Mouse (Mus musculus) B cell, adult 2 months (primary cell): ENCODE measurements around the gene Fgfr2.
"Not testable (repeated sequence)": the region's sequence is repeated elsewhere in the genome, so short reads cannot be mapped to it uniquely, and the experiment has no call there.

ENCODE experiments used
- DNase-seq, 2 experiments: peaks; one replicate each; pipeline ENCODE4 v3.0.0; 2022

Gene Fgfr2

DNA sequence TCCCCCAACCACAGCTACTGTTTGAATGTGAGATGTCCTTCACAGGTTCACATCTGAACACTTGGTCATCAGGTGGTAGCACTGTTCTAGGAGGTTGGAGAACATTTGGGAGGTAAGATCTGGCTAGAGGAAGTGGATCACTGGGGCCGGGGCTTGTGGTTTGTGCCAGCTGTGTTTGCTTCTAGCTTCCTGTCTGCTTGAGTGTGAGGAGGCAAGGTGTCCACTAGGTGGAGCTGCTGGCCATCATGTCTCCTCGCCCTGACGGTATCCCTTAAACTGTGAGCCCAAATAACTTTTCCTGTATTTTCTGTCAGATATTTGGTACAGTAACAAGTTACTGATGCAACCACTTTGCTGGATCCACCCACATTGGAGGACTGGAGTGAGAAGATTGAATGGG lies 1653.6 kb downstream of the Fgfr2 start:
- DNase-seq: peak; percentile 7 to 8

DNA sequence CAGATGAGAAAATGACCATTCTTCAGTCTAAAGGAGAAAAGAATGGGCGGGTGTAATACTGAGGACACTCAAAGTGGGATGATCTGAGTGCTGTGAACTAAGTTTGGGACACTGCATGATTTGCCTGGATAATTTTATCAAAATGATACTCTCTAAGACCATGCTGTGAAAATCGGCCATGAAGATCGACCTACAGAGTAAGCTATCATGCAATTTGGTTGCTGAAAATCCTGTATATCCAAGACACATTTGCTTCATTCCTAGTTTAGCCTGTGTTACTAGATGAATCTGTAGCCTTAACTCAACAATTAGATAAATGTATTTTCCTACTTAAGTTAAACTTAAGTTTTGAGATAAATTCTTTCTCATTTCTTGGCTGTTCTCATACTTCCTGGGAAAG lies 1655.8 kb downstream of the Fgfr2 start:
- no peak for DNase-seq

DNA sequence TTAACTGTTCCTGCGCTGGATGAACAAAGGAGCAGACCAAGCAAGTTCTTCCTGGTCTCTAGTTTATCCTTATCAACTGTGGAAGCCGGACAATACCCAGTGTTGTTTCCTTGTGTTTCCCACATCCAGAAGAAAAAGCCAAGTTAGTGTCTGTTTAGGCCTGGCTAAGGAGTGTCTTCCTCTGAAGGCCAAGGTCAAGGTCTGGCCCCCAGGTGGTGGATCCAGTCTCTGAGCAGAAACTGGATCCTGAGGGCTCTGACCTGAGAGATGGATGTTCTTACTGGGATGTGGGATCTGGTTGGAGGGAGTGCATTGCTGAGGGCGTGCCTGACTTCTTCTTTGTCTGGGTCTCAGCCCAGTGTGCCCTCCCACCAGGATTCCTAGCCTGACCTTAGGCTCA lies 1657.4 kb downstream of the Fgfr2 start:
- no peak for DNase-seq

DNA sequence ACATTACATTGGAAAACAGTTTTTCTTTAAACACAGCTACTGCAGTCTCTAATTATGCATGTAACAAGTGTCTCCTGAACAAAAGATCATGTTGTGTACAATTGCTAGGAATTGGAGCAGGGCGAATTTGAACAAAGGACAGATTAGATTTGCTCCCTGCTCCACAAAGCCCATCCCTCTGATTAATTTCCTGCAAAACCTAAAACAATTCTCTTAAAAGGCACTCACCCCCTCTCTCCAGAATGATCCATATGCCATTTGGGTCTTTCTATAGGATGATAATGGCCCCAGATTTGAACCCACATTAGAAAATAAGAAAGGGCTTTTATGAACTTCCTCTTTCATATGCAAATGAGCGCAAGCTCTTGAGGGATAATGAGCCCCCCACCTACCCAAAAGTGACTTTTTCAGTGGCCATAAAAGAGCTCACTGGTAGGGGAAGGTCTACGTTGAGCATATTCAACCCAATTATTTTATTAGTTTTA lies 1658.0 kb downstream of the Fgfr2 start:
- no peak for DNase-seq

DNA sequence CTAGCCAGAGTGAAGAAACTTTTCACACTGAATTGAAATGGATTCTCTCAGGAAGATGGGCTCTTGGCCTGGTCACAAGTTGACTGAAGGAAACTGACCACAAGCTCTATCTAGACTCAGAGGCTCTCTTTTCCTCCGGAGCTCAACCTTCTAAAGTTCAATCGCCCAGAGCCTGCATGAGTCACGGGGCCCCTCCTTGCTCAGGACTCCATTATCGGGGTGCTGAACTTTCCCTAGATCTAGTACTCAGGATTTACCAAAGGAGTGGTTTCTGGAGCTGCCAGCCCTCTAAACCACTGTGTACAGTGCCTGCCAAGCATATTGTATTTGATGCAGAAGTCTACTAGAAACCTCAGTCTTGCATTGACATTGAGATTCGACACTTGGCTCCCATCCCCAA lies 1666.4 kb downstream of the Fgfr2 start:
- DNase-seq: no peak

DNA sequence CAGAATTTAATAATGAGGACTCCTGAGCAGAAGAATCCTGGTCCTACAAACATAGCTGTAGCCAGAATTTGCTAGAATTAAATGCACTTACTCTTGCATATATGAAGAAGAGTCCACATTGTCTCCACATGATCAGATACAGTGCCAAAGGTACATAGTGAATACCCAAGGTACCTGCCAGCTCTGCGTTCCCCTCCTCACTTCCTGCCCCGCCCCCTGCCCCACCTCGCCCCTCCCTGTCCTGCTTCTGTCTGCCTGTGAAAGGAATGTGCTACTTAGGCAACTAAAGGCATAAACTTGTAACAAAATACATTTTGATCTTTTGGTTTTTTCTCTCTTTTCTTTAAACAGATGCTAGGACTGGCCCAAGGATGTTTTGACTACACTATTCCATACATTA lies 1686.1 kb downstream of the Fgfr2 start:
- DNase-seq: no peak

DNA sequence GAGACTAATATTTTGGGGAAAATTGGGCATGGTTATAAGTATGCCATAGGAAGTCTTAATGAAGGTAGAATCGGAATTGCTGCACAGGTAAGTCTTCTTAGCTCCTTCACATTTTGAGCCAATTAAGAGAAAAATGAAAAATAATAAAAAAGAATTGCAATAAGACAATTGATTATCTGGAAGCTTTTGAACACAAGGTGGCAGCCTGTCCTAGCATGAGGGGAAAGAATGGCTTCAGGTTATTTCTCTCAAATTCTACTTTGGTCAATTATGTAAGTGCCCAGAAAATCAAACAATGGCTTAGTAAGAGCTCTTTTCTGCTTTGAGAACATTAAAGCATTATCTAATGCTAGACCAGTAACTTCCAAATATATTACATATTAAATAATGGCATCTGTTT lies 1688.9 kb downstream of the Fgfr2 start:
- no peak for DNase-seq

DNA sequence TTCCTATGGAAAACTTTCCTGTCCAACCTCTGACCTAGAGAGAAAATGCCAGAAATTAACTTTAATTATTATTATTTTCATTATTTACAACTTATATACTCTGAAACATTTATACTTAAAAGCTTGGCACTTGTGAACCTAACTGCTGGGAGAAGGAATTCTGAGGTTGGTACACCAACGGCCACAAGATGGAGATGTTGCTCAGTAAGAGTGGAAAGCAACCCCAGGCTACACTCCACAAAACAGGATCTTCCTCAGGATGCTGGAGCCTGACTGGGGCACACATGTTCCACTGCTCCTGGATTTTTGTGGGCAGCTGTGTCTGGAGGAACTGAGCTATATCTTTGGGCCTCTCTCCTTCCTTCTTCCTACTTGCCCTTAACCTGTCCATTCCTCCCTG lies 1690.9 kb downstream of the Fgfr2 start:
- no peak for DNase-seq

DNA sequence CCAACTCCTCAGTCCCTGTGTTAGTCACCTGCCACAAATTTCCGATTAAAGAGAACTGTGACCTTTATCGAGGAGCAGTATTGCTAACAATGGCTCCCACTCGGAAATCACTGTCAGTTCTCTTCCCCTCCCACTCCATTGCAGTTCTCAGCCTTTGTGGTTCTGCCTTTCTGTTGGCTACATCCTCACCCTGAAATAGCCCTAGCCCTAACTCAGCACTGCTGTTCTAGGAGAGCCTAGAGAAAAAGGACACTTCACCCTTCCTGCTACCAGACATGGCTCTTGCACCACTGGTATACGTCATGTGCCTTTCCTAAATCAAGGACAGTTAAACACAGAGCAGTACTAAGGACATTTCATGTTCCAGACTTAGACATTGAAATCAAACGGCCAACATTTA lies 1695.8 kb downstream of the Fgfr2 start:
- no peak for DNase-seq

DNA sequence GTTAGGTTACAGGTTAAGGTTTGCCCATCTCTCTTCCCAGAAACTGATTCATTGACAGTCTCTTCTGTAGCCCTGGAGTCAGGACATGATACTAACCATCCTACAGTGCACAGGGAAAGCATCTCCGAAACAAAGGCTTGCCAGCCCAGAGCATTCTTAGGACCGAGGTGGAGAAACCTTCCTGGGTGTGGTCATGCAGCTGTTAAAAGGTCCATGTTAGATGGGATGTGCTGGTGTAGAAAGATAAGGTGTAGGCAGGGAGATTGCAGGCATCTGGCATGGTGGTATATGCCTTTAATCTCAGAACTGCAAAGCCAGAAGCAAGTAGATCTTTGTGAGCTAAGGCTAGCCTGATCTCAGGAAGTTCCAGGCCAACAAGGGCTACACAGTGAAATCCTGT lies 1698.2 kb downstream of the Fgfr2 start:
- DNase-seq: no peak

DNA sequence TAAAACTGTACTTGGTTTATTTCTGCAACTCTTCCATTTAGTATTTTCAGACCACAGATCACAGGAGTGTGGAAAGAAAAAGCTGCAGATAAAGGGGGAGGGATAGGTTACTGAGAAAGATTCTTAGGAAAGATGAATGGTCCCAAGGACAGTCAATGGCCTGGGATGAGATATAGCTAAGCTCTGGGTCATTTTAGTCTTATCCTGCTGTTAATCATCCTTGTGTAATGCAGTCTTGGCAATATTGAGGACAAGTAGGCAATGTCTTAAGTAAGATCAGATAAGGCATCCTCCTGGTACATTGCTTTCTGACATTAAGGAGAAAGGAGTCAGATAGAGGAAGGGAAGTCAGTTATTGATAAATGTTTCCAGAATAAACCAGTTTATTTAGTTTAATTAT lies 1705.5 kb downstream of the Fgfr2 start:
- no peak for DNase-seq

DNA sequence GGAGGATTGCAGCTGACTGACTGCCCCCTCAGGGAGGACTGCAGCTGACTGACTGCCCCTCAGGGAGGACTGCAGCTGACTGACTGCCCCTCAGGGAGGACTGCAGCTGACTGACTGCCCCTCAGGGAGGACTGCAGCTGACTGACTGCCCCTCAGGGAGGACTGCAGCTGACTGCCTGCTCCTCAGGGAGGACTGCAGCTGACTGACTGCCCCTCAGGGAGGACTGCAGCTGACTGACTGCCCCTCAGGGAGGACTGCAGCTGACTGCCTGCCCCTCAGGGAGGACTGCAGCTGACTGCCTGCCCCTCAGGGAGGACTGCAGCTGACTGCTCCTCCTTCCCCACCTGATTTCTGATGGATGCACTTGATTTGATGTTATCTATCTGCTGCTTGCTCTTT lies 1706.4 kb downstream of the Fgfr2 start:
- DNase-seq: not testable (repeated sequence)

DNA sequence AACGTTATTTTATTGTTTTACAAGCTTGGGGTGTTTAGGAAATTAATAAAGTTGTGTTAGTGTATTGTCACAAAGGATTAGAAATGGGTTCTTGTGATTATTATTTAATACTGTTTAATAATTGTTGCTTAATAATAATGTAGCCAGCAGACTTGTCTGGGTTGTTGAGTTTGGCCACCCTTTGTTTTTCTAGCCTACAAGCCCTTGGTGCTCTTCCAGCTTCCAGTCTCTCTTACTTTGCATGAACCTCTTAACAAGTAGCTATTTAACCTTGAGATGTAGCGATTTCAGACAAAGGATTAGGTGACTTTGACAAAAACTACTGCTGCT lies 1711.2 kb downstream of the Fgfr2 start:
- DNase-seq: no peak

DNA sequence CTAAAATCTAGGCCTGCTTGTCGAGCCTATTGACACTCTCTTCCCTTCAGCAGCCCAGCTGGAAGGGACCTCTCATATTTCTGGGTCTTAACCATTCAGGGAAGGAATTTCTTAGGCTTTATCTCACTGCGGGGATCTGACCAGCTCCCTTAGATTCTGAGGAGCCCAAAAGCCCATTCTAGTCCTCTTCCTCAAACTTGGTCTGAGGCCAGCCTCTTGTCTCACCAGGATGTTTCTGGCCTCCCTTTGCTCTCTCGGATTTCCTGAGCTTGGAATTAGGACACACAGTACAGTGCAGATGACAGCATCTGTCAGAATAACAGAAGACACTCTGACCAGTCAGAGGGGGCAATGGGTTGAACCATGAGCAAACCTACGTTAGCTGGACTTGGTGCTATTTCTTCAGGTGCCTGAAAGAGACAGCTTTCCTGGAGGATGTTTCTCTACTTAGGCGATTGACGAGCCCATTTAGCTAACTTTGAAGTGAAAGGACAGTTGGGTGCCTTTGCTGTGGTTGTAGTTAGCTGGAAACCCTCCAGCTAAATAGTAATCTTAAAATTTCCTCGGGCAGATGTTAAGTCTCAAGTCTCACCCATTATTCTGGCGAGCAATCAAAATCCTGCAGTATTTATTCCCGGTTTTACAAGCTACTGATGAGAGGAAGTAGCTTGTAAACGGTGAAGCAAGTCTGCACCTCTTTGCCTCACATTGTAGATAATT lies 1711.8 kb downstream of the Fgfr2 start:
- no peak for DNase-seq

DNA sequence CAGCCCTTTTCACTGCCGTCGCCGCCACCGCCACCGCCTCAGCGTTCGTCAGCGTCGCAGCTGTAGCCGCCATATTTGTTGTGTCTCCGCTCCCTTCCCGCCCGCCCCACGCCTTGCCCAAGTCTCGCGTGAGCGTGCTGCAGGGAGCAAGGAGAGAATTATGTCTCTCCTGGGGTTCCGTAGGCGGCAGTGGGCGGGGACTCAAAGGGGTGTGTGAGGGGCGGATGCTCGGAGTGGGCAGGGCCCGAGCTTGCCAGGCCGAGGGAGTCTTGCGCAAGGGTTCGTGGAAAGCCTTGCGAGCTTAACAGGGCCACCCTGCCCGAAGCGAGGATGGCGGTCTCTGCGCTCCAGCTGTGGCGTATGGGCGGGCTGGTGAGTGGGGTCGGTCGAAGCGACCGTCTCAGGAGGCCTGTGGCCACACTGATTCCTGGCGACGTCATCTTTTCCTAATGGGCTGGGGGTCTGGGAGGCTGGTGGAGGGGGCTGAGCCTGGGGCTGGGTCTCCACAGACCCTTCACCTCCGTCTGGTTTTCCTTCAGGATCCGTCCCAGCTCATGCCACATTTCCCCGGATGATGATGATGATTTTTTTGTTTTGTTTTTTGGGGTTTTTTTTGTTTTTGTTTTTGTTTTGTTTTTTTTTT lies 1712.6 kb downstream of the Fgfr2 start, which contains the start of the genes Ikzf5 and Acadsb:
Ikzf5 (minus strand) TSS at position 106 of the 643 bp plus-strand sequence.
Acadsb (plus strand) TSS at position 186 of the 643 bp plus-strand sequence.
- DNase-seq: peak; percentile 98 to 99

DNA sequence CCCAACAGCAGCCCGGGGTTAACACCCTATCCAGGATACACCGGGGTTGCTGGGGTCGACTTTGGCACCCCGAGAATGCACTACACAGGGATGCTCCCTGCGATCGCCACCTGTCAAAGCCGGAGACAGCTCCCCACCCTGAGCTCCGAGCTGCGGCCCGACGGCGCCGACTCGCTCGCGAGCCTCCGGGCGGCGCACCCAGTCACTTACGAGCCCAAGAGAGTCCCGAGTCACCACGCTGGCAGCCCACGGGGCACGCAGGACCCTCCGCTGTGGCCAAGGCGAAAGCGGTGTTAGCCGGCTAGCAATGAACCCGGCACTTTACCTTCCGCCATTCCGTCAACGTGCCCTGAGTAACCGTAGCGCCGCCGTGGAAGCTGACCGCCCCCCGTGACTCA lies 1713.2 kb downstream of the Fgfr2 start:
- DNase-seq: no peak

DNA sequence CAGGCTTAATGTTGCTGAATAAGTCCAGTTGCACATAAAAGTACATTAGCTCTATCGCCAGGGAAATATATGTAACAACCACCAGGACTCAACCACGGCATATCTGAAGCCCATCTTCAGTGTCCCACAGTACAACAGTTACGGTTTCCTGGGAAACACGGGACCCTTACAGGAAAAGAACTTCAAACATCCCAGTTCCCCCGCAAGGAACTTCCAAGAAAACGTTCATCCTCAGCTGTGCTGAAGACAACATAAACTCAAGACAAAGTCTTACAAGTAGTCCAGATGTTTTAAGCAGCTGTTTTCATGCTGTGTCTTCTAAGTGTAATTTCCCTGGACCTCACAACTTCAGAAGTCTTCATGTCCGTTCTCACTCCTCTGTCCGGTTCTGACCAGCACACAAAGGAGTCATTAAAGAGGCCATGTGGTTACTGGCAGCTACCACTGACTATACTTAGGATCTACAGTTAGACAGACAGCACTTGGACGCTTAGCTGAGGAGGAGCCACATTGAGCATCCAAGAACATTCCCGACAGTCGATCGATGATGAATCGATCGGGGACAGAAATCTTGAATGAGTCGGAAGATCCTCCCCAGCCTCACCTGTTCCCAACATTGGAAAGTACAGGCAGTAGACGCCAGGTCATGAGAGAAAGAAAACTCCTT lies 1713.7 kb downstream of the Fgfr2 start:
- DNase-seq: no peak

DNA sequence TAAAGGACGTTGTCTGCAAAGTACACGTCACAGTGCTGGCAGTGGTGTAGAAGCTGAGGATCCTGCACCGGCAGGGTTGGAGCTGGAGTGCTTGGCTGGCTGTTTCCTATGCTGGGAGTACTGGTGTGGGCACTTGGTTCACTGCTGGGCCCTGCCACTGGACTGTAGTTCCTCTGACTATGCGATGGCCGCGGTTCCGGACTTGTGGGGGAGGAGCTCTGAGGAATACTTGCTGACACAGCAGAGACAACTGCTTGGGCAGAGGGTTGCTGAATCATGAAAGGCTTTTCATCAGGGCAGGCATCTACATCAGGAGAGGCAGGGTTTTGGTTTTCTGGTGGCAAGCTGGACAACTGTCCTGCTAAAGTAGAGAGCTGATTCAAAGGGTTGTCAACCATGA lies 1731.4 kb downstream of the Fgfr2 start:
- DNase-seq: not testable (repeated sequence)

DNA sequence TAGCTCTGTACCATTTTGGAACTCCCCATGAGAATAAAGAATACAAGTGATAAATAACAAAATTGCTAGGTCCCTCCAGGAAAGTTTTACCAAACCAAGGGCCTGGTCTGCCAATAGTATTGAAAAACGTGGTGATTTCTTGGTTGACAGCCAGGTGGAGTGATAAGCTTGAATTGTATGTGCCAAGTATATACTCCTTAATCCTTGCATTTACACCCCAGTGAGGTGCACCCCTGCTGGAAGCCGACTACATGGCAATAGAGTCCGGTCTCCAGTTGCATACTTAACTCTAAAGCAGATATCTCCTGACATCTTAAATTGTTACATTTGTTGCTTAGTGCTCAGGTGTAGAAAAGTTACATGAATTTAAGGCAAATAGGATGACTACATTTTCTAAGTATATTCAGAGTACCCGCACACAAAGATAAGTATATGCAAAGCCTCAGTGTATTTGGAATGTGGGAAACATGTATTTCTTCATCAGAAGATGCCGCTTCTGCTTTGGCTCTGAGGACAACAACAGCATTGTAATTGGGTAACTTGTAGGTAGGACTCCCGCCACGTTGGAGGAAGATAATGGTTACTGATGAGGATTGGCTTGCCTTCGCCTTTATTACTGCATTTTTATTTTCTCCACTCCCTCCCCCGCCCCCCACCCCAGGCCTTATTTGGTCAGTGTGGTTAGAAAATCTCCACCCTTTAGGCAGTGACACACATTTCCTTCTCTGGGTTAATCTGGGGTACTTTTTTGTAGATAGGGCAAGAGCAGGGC lies 1751.1 kb downstream of the Fgfr2 start:
- DNase-seq: peak in 1 of 2 experiments; percentile 11

DNA sequence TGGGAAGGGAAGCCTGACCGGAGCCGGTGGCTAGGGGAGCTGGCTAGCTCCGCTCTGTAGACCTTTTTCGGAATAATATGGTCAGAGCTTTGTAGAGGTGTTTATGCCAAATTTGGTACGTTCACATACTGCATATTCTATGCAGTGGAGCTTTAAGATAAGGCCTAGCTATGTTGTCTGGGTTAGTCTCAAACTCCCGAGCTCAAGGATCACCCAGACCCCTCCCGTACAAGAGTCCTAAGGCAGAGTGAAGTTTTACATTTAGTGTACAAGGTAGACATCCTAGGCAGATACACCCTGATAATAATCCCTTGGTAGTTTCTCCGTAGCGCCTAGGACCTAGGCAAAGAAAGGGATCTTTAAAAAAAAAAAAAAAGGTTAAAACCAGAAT lies 1751.7 kb downstream of the Fgfr2 start:
- no peak for DNase-seq

DNA sequence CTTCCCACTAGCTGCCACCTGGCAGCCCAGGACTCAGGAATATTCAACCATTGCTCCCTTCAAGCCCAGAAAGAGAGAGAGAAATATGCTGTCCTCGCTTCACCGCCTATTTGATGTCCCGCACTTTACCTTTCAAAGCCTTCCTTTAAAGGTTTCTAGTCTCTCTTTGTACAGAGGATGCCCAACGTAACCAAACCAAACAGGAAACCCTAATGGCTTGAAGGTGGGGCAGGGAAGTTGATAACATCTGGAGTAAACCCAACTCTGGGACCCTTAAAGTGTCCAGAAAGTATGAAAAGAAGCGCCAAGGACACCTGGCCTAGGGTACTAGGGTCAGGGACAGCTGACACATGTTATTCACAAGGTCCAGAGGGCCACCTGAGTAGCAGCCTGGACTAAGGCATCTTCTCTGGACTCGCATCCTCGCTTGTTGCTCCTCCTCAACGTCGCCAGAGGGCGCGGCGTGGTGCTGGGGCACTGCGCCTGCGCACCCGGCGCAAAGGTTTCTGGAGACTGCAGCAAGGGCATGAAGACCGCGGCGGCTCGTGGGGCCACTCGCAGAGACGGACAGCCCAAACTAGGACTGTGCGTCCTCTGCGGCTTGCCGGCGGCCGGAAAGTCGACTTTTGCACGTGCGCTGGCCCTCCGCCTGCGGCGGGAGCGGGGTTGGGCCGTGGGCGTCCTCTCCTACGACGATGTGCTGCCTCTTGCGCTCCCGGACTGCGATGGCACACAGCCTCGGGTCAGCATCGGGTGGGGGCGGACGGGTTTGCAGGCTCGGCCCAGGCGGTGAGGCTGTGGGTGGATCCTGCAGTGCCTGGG lies 1752.3 kb downstream of the Fgfr2 start, which contains the start of gene Pstk:
Pstk (plus strand) TSS at position 494 of the 822 bp plus-strand sequence.
- DNase-seq: peak; percentile 87 to 90

DNA sequence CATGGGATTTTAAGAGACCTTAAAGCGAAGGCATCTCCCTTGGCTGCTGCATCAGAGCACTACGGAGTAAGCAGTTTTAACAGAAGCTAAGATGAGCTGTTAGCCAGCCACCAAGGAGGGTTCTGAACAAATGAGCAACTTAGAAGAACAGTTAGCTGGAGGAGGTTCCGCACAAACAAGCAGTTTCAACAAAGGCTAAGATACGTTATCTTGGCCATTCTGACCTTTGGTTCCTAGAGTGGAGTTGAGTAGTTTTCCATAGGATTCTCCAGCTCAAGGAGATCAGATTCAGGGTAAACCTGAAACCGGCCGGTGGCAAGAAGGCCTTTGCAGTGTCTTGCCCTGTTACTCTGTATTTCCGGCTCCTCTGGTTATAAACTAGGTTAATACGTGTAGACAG lies 1759.0 kb downstream of the Fgfr2 start:
- no peak for DNase-seq
